Mouse (Mus musculus) liver, adult 2 months (tissue): ENCODE measurements around the gene Mllt10.

ENCODE experiments used
- CTCF ChIP-seq: fragments of 200-500 bp; IDR thresholded peaks from 2 replicates; pipeline ENCODE4 v1.5.1; 2011; ENCODE audit warnings: low read depth, low read length, control low read depth
- POLR2A ChIP-seq: fragments of 200-500 bp; IDR thresholded peaks from 2 replicates; pipeline ENCODE4 v1.6.1; 2011; ENCODE audit warnings: low read length, control low read depth; ENCODE audit not compliant: insufficient read depth; ENCODE audit errors: extremely low read depth

- TF ChIP-seq POLR2A (no peak), CTCF (no peak)
Observed at GRCm38 (mm10) chr2:18139646-18140045, 84.6 kb downstream of the Mllt10 start.
